Mouse (Mus musculus) urinary bladder, adult 18-20 months (tissue): Measurements from ENCODE around the gene Hormad1.
"Not testable (repeated sequence)": the region's sequence is repeated elsewhere in the genome, so short reads cannot be mapped to it uniquely, and the experiment has no call there.

Experiments used
- DNase-seq, 2 experiments: peaks; one replicate each; pipeline ENCODE4 v3.0.0; 2022; ENCODE audit warnings: low spot score in 2 of 2, mixed read lengths in 2 of 2

Hormad1 gene

DNA sequence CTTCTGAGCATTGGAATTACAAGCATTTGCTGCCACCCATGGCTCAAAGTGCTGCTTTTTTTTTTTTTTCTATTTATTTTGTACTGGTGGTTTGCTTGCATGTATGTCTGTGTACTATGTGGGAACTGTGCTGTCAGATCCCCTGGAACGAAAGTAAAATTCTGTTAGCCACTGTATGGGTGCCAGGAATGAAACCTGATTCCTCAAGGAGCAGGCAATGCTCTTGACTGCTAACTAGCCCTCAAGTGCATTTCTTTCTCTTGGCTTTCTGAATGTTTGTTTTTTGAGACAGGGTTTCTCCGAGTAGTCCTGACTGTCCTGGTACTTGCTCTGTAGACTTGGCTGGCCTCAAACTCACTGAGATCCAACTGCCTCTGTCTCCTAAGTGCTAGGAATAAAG is 2.3 kb downstream of the Hormad1 start:
- no peak for DNase-seq

DNA sequence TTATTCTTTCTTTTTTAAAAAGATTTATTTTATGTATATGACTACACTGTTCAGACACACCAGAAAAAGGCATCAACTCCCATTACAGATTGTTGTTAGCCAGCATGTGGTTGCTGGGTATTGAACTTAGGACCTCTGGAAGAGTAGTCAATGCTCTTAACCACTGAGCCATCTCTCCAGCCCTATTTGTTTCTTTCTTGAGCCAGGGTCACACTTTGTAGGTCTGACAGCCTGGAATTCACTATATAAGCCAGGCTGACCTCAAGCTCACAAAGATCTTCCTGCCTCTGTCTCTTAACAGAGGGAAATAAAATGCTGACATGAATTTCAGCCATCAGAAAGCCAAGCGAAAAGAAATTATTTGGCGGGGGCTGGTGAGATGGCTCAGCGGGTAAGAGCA is 10.1 kb downstream of the Hormad1 start:
- DNase-seq, result no peak

DNA sequence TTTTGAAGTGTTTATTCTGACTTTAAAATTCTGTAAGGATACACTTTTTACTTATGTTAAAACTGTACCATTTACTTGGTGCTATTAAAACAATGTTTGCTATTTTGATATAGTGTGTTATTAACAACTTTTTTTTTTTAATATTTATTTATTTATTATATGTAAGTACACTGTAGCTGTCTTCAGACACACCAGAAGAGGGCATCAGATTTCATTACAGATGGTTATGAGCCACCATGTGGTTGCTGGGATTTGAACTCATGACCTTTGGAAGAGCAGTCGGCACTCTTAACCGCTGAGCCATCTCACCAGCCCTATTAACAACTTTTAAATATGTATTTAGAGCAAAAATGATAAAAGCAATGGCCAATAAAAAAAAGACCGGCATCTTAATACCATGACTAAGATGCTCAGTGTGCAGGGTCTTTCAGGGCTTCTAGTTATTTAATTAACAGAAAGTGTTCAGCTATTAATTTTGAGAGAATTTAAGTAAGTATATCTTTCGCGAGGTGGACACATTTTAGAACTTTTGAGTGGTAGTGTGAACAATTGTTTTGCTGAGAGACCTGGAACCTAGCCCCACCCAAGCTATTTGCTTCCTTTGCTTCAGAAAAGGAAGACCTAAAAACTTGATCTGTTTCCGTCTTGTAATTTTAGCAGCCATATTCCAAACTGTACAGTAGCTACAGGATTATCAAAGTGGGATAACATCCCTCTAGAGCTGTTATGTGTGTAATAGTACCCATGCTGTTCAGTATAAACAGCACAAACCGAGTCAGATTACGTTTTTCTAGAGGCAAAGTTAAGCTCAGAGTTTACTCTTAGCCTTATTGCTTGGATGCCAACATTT is 28.5 kb downstream of the Hormad1 start:
- no peak for DNase-seq

DNA sequence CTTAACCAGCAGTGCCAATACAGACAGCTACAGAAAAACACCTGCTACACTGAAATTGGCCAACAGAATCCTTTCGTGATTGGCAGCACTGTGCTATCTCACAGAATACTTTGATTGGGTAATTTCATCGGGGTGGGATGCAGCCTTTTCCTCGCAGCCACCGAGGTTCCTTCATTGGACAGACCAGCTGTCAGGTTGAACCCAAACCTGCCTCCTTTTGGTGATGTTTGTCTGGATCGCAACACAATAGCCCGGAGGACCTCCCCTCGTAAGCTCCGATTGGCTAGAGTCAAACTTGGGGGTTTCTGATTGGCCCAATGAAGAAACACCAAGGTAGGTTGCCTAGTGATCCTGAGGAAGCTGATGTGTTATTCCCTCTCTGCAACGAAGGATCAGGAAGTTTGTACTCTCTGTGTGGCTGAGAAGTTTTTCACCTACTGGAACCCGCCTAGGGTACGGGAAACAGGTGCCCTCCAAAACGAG is 29.2 kb downstream of the Hormad1 start, which contains the start of gene Golph3l:
Gene Golph3l (plus strand): TSS at position 331 of the 483 bp plus-strand sequence.
- peak; percentile 76 to 94 for DNase-seq

DNA sequence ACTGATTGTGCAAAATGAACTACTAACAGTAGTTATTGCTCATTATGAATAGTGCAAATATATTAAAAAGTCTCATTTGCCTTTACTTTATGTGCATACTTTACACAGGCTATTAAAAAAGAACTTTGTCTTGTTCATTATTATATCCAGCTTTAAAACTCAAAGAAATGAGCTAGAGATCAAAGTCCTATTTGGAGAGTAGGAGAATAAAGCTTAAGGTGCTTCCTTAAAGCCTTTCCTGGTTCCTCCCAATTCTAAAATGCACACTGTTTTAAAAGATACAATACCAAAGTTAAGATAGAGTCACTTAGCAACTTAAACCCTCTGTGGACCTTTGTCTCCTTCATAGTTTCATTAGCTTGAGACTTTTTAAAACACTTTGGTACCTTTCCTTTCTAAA is 39.3 kb downstream of the Hormad1 start:
- no peak for DNase-seq

DNA sequence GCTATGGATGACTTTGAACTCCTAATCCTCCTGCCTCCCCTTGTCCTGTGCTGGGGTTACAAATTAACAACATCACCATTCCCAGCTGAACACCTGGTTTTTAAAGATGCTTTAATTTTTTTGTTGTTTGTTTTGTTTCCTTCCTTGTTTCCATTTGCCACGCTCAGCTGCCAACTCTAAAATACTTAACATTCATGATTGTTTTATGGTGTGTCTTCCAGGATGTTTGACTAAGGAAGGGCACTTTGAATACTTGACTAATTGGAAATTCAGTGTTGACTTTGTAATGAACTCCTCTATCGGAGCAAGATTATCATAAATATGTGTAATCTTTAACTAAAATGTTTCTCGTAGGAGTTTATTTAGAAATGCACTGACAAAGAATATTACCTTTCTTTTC is 41.8 kb downstream of the Hormad1 start:
- no peak for DNase-seq

DNA sequence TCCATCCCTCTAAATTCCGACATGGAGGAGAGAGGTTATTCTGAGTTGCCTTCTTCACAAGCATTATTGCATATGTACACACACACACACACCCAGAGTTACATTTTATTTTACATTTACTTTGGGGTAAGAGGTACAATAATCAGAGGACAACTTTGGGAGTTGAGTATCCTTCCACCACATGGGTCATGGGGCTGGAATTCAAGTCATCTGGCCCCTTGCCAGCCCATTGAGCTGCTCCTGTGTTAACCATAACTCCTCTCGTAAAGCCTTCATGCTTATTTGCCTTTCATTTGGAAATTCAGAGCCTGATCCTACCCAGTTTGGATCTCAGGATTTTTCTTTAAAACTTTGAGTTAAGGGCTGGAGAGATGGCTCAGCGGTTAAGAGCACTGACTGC is 46.6 kb downstream of the Hormad1 start:
- no peak for DNase-seq

DNA sequence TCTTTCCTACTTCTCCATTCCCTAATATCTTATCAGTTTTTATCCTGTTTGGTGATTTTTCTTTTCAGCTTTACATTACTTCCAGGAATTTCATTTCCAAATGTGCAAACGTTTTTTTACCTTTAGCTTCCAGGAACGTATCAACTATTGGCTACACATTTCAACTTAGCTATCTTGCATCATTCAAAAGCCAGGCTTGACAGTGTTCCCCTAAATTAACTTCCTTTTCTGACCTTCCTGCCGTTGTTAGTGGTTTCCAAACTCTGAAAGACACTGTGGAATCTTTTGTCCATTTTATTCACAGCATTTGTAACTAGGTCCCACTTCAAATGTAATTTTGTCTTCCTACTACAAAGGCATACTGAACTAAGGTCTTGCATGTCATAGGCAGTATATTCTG is 49.7 kb downstream of the Hormad1 start:
- DNase-seq, result no peak

DNA sequence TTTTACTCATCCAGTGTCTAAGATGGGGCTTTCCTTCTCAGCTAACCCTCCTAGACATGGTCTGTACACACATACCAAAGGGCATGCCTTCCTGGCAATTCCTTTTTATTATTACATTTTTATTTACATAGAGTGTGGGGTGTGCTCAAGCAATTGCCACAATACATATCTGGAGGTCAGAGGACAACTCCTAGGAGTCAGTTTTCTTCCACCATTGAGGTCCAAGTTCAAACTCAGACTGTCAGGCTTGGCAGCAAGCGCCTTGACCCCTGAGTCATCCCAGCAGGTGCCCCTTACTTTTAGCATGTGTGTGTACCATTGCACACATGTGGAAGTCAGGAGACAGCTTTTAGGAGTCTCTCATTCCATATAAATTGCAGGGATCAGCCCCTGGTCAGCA is 54.5 kb downstream of the Hormad1 start:
- DNase-seq, result no peak

DNA sequence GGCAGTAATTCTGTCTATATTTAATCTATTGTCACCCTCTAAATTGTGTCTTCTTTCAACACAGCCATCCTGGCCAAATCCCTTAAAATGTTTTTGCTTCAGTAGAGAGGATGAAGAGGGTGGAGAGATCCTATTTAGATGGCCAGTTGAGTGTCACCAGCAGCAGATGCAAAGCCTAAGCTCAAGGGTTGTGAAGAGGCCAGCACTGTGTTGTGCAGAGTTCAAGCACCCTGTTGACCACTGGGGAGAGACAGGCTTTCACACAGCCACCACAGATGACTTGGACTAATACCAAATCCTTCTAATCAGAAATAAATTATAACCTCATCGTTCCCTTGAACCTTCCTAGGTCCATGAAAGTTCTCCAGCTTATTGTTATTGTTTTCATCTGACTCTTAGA is 59.0 kb downstream of the Hormad1 start:
- DNase-seq, result no peak

DNA sequence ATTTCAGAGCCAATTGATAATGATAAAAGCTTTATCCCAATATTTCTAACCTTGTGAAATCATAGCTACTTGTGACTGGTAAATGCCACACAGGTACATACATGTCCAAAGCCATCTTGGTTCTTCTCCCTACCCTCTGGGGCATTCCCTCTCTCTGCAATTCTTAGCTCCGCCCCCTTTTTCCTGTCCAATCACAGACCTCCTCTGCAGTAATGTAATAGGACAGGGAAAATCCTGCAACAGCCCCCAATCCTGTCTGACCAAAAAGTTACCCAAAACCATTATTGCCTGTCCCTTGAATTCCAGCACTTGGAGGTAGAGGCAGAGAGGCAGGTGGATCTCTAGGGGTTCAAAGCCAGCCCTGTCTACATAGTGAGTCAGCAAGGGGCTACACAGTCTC is 61.8 kb downstream of the Hormad1 start:
- no peak for DNase-seq

DNA sequence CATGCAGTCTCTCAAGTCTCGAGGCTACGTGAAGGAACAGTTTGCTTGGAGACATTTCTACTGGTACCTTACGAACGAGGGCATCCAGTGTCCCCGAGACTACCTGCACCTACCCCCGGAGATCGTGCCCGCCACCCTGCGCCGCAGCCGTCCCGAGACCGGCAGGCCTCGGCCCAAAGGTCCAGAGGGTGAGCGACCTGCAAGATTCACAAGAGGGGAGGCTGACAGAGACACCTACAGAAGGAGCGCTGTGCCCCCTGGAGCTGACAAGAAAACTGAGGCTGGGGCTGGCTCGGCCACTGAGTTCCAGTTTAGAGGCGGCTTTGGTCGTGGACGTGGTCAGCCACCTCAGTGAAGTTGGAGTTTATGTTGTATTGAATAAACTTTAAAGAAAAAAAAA is 62.9 kb downstream of the Hormad1 start:
- DNase-seq, result not testable (repeated sequence)

DNA sequence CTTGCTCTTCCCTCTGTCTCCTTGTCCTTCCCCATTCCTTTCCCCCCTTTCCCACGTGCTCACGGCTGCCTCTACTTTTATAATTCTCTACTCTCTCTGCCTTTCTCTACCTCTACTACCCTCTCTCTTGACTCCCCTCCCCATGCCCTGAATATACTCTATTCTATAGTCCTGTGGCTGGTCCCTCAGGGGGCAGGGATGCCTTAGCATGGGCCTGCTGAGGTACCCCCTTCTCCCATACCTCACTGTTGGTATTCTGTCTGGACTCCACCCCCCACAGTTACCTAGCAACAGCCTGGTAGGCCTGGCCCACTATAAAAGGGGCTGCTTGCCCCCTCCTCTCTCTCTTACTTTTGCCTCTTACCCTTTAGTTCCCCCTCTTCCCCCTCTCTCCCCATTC is 64.1 kb downstream of the Hormad1 start:
- no peak for DNase-seq

DNA sequence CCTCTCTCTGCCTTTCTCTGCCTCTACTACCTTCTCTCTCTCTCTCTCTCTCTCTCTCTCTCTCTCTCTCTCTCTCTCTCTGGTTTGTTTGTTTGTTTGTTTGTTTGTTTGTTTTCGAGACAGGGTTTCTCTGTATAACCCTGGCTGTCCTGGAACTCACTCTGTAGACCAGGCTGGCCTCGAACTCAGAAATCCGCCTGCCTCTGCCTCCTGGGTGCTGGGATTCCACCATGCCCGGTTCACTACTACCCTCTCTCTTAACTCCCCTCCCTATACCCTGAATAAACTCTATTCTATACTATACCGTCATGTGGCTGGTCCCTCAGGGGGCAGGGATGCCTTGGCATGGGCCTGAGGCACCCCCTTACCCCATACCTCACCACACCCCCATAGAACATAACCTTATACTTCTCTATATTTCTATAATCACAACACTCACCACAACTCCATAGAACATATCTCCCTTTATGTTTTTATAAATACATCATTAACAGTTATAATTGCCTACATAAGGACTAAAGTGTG is 64.6 kb downstream of the Hormad1 start:
- DNase-seq, result not testable (repeated sequence)

DNA sequence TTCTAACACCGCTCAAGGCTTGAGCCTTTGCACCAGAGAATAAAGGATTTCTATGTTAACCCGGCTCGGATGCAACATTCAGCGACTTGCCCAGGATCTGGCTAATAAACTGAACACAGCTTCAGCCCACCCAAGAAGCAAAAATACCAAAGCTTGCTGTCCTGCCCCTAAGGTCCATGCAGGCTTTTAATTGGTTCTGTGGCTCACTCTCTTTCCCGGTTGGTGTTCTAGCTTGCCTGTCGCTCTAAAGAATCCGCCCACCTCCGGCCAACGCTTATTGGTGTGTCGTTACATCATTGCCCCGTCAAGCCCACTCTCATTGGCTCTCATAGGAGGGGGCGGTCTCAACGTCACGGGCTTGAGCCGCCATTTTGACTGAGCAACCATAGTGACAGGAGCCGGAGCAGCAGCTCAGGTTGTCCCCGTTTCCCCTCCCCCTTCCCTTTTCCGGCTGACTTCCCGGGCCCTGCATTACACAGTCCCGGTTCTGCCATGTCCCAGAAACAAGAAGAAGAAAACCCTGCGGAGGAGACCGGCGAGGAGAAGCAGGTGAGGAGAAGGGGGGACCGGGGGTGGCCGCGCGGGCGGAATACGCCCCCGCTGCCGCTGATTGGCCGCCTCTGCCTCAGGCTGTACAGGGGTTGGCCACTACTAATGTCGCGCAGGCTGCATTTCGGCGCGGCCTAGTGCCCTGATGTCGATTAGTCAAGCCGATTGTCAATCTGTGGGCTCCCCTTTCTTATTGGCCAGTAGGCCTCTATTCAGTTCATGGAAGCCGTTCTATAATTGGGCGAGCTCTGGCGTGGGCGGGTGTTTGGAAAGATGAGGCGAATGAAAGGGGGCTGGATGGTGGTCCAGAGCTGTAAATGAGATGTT is 65.4 kb downstream of the Hormad1 start, which contains the start of gene Ensa:
Gene Ensa (plus strand): TSS at position 366 of the 876 bp plus-strand sequence.
- DNase-seq, result peak; percentile 93 to 96

DNA sequence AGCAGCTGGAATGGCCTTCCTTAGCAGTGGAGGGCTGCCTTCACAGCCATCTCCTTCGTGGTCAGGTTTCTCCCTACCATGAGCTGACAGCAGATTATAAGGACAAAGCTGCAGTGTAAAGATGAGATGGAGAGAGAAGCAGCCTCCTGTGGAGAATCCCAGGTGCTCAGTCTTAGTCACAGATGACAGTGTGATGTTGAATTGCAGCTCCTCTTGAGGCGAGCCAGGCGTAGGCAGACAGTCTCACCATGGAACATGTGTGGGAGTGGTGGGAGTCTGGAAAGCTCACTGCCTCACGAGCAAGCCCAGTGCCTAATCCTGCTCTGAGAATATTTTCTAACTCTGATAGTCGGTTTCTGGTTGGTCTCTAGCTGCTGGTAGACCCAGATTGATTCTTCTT is 68.3 kb downstream of the Hormad1 start:
- DNase-seq, result no peak

DNA sequence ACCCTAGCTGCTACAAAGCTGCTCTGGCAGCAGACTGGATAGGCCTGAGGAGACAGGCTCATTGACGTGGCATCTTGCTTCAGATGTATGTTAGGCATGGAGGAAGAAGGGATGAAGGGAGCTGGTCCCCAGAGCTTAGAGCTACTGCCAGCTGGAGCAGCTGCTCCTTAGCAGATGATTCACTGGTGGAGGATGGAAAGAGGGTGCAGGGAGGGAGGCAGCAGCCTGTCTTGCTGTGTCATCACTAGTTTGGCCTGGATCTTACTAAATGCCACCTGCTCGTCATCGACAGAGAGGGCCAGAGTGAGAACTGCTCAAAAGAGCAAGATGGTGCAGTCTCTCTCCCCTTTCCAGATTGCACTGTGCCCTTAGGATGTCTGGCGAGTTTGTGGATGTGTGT is 70.3 kb downstream of the Hormad1 start:
- no peak for DNase-seq

DNA sequence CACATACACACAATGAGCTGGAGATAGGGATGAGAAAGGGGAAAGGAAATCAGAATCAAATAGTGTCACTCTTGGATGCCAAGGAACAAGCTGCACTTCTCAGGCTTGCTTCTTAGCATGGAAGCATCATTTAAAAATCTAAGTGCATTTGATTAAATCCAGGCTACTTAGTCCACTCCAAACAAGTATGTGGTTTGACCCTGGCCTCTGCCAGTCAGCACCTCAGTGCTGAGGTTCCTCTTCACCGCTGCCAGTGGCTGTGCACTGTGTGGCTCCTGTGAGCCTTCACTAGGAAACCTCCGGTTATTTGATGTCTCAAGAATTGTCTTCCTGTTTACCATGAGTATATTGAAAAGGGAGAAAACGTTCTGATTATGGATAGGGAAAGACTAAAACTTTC is 71.4 kb downstream of the Hormad1 start:
- no peak for DNase-seq

DNA sequence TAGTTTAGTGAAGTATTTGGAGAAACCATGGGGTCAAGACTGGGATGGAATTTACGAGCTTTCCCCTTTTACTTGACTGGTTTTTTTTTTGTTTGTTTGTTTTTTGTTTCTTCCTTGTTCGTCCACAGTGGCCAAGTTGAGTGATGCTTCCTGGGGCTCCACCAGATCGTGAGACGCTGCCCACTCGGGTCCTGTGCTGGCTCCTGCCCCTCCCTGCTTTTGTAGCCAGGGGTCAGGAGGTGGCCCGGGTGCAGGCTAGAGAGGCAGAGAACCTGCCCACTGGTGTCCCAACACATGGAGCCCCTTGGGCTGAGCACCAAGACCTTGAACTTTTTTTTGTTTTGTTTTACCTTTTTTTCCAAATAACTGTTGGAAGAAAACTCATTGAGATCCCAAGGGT is 71.8 kb downstream of the Hormad1 start:
- no peak for DNase-seq

DNA sequence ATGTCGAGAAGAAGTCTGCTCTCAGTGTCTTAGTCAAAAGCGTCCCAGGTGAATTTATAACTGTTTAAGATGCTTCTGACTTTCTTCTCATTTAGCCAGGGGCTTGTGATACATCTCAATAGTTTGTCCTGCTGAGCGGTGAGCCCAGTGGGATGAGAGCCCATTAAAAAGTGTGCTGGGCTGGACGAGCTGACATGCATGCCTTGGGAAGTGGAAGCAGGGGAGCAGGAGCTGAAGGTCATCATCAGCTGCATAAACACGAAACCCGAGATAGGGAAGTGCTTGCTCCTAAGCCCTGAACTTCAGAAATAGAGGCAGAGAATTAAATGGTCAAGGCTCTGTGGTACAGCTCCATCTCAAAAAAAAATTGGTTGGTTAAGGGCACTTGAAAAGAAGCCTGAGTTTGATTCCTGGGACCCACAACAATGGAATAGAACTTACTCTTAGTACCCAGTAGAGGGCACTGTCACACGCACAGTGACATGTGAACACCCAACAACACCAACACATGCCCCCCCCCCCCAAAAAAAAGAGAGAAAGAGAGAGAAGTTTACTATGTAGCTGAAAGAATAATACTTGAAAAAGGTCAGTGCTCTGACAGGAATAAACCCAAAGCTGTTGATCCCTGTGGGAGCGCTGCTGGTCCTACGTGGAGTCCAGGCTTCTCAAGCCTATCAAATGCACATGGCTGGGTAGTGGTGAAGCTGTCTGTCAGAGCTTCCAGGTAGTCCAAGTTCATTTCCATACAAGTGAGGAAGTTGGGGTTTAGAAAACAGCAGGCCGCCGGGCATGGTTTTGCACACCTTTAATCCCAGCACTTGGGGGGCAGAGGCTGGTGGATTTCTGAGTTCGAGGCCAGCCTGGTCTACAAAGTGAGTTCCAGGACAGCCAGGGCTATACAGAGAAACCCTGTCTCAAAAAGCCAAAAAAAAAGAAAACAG is 73.4 kb downstream of the Hormad1 start:
- no peak for DNase-seq

DNA sequence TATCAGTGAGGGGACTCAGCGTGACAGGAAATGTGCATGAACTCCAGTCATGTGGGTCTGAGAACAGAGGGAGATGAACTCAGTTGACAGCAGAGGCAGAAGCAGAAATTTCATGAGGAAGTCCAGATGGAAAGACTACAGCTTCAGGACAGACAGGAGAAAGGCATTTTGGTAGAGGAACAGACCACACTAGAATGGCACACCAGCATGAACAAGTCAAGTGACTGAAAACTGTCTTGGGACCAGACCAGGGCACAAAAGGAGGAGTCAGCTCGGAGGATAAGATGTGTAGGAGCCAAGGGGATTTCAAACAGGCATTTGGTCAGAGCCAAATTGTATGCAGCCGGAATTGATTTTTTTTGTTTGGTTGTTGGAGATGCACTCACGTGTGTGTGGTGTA is 76.2 kb downstream of the Hormad1 start:
- no peak for DNase-seq
